Mouse (Mus musculus): Measurements from ENCODE around the gene Syt12. TPM values are rescaled to one million over a fixed set of nuclear protein-coding genes. Genes with fewer than 3 reads are reported as not detected.

The Syt12 gene
- polyA plus RNA-seq, 1 experiment from 2014 or later = 1.6 TPM

DNA sequence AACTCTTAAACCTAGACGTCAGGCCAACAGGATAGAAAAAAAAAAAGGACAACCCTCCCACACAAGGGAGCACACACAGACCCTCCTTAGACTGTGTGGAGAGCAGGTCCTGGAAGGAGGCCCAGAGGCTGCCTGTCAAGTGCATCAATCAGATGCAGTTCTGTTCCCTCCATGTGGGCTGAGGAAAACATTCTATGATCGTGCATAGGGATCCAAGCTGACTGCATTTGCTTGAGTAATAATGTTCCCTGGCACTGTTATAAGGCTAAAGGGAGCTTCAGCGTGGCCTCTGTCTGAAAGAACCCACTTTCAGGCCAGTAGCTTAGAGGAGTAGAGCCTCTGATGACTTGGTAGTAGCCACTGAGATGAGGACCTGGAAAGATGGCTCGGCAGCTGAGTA, 24.7 kb downstream of the Syt12 start:
- Histone ChIP-seq H3K4me3 (ENCODE audit: low read length) (no peak overlapping the region), H3K9me3 (ENCODE audit: control insufficient read depth, low read length) (no peaks in the 10 kb centered on the region), H3K9ac (ENCODE audit: low read length) (no peak overlapping the region), H3K36me3 (ENCODE audit: control insufficient read depth, insufficient read depth, low read length) (no peaks in the 10 kb centered on the region), H3K27ac (ENCODE audit: low read length) (no peak overlapping the region), H3K4me1 (replicated peaks; ENCODE audit: control insufficient read depth, insufficient read depth, low read length) (no peaks in the 10 kb centered on the region), H3K4me2 (ENCODE audit: low read depth, low read length) (no peak overlapping the region), H3K27me3 (ENCODE audit: control insufficient read depth, insufficient read depth, low read depth, low read length) (no peaks in the 10 kb centered on the region)
- 39% methylated on average over 4 of the region's 4 CpGs for WGBS
- ATAC-seq (ENCODE audit: low read depth) = no peak

GRCm38 (mm10) chr19:4451965-4452364, 25.3 kb downstream of the Syt12 start:
- no peak overlapping the region for H3K9ac ChIP-seq (ENCODE audit: low read length)
- 30% methylated on average over 5 of the region's 5 CpGs for WGBS
- ATAC-seq (ENCODE audit: low read depth) = no peak
- H3K27me3 ChIP-seq (ENCODE audit: control insufficient read depth, insufficient read depth, low read depth, low read length) = no peaks in the 10 kb centered on the region
- H3K36me3 ChIP-seq (ENCODE audit: control insufficient read depth, insufficient read depth, low read length) = no peaks in the 10 kb centered on the region
- no peaks in the 10 kb centered on the region for H3K4me1 ChIP-seq (replicated peaks; ENCODE audit: control insufficient read depth, insufficient read depth, low read length)
- H3K4me3 ChIP-seq (ENCODE audit: low read length) = no peak overlapping the region
- H3K4me2 ChIP-seq (ENCODE audit: low read depth, low read length) = no peak overlapping the region
- no peaks in the 10 kb centered on the region for H3K9me3 ChIP-seq (ENCODE audit: control insufficient read depth, low read length)
- H3K27ac ChIP-seq (ENCODE audit: low read length) = no peak overlapping the region

GRCm38 (mm10) chr19:4451098-4451497, 26.1 kb downstream of the Syt12 start:
- Histone ChIP-seq H3K27me3 (ENCODE audit: control insufficient read depth, insufficient read depth, low read depth, low read length) (no peaks in the 10 kb centered on the region), H3K27ac (ENCODE audit: low read length) (no peak overlapping the region), H3K9ac (ENCODE audit: low read length) (no peak overlapping the region), H3K4me1 (replicated peaks; ENCODE audit: control insufficient read depth, insufficient read depth, low read length) (no peaks in the 10 kb centered on the region), H3K4me3 (ENCODE audit: low read length) (no peak overlapping the region), H3K4me2 (ENCODE audit: low read depth, low read length) (no peak overlapping the region), H3K36me3 (ENCODE audit: control insufficient read depth, insufficient read depth, low read length) (no peaks in the 10 kb centered on the region), H3K9me3 (ENCODE audit: control insufficient read depth, low read length) (no peaks in the 10 kb centered on the region)
- ATAC-seq (ENCODE audit: low read depth) = no peak
- 56% methylated on average over 8 of the region's 8 CpGs for WGBS

GRCm38 (mm10) chr19:4450666-4451065, 26.6 kb downstream of the Syt12 start:
- H3K9me3 ChIP-seq (ENCODE audit: control insufficient read depth, low read length) = no peaks in the 10 kb centered on the region
- H3K9ac ChIP-seq (ENCODE audit: low read length) = no peak overlapping the region
- H3K36me3 ChIP-seq (ENCODE audit: control insufficient read depth, insufficient read depth, low read length) = no peaks in the 10 kb centered on the region
- H3K27ac ChIP-seq (ENCODE audit: low read length) = no peak overlapping the region
- no peaks in the 10 kb centered on the region for H3K27me3 ChIP-seq (ENCODE audit: control insufficient read depth, insufficient read depth, low read depth, low read length)
- no peaks in the 10 kb centered on the region for H3K4me1 ChIP-seq (replicated peaks; ENCODE audit: control insufficient read depth, insufficient read depth, low read length)
- WGBS = 49% methylated on average over 5 of the region's 5 CpGs
- no peak overlapping the region for H3K4me3 ChIP-seq (ENCODE audit: low read length)
- H3K4me2 ChIP-seq (ENCODE audit: low read depth, low read length) = no peak overlapping the region
- no peak for ATAC-seq (ENCODE audit: low read depth)

- no peaks in the 10 kb centered on the region for H3K36me3 ChIP-seq (ENCODE audit: control insufficient read depth, insufficient read depth, low read length)
- H3K4me3 ChIP-seq (ENCODE audit: low read length) = no peak overlapping the region
- ATAC-seq (ENCODE audit: low read depth) = no peak
- H3K4me1 ChIP-seq (replicated peaks; ENCODE audit: control insufficient read depth, insufficient read depth, low read length) = no peaks in the 10 kb centered on the region
- H3K4me2 ChIP-seq (ENCODE audit: low read depth, low read length) = no peak overlapping the region
- no peak overlapping the region for H3K9ac ChIP-seq (ENCODE audit: low read length)
- WGBS = 92% methylated on average over 9 of the region's 9 CpGs
- H3K27ac ChIP-seq (ENCODE audit: low read length) = no peak overlapping the region
- H3K27me3 ChIP-seq (ENCODE audit: control insufficient read depth, insufficient read depth, low read depth, low read length) = no peaks in the 10 kb centered on the region
- no peaks in the 10 kb centered on the region for H3K9me3 ChIP-seq (ENCODE audit: control insufficient read depth, low read length)
These were observed 28.0 kb downstream of the Syt12 start for GRCm38 (mm10) chr19:4449230-4449629.

DNA sequence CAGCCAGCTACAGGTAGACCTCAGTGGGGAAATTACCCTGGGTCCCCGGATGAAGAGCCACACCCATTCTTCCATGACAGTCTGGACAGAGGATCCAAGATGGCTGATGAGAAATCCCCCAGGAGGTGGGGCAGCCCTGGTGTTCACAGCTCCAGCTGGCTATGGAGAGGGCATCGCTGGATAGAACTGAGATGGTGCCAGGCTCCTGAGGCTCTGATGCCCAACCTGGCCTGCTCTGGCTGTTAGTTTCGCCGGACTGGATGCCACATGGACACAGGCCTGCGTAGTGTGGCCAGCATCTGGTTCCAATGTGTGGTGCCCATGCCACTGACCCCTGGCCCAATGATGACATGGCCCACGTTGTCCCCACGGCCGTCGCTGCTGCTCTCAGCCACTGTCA, 29.8 kb downstream of the Syt12 start:
- Histone ChIP-seq H3K4me1 (replicated peaks; ENCODE audit: control insufficient read depth, insufficient read depth, low read length) (peaks cover under 1% of the 10 kb centered on the region; the same call in 1 of the 2 replicates), H3K36me3 (ENCODE audit: control insufficient read depth, insufficient read depth, low read length) (no peaks in the 10 kb centered on the region), H3K4me2 (ENCODE audit: low read depth, low read length) (no peak overlapping the region), H3K9me3 (ENCODE audit: control insufficient read depth, low read length) (no peaks in the 10 kb centered on the region), H3K27ac (ENCODE audit: low read length) (no peak overlapping the region), H3K27me3 (ENCODE audit: control insufficient read depth, insufficient read depth, low read depth, low read length) (no peaks in the 10 kb centered on the region), H3K4me3 (ENCODE audit: low read length) (no peak overlapping the region), H3K9ac (ENCODE audit: low read length) (no peak overlapping the region)
- ATAC-seq (ENCODE audit: low read depth) = no peak
- 87% methylated on average over 9 of the region's 9 CpGs for WGBS

GRCm38 (mm10) chr19:4446661-4447420, 30.4 kb downstream of the Syt12 start:
- H3K4me3 ChIP-seq (ENCODE audit: low read length) = no peak overlapping the region
- no peaks in the 10 kb centered on the region for H3K27me3 ChIP-seq (ENCODE audit: control insufficient read depth, insufficient read depth, low read depth, low read length)
- no peak overlapping the region for H3K9ac ChIP-seq (ENCODE audit: low read length)
- H3K27ac ChIP-seq (ENCODE audit: low read length) = no peak overlapping the region
- peaks cover 6% of the 10 kb centered on the region for H3K4me1 ChIP-seq (replicated peaks; ENCODE audit: control insufficient read depth, insufficient read depth, low read length)
- H3K9me3 ChIP-seq (ENCODE audit: control insufficient read depth, low read length) = no peaks in the 10 kb centered on the region
- H3K36me3 ChIP-seq (ENCODE audit: control insufficient read depth, insufficient read depth, low read length) = no peaks in the 10 kb centered on the region
- no peak overlapping the region for H3K4me2 ChIP-seq (ENCODE audit: low read depth, low read length)
- 81% methylated on average over 8 of the region's 8 CpGs for WGBS
- no peak for ATAC-seq (ENCODE audit: low read depth)

GRCm38 (mm10) chr19:4442408-4442807, 34.8 kb downstream of the Syt12 start:
- Histone ChIP-seq H3K4me3 (ENCODE audit: low read length) (no peak overlapping the region), H3K9me3 (ENCODE audit: control insufficient read depth, low read length) (no peaks in the 10 kb centered on the region), H3K27ac (ENCODE audit: low read length) (peak overlapping the region; percentile 65), H3K27me3 (ENCODE audit: control insufficient read depth, insufficient read depth, low read depth, low read length) (no peaks in the 10 kb centered on the region), H3K4me1 (replicated peaks; ENCODE audit: control insufficient read depth, insufficient read depth, low read length) (peaks cover 33% of the 10 kb centered on the region), H3K36me3 (ENCODE audit: control insufficient read depth, insufficient read depth, low read length) (no peaks in the 10 kb centered on the region), H3K9ac (ENCODE audit: low read length) (no peak overlapping the region), H3K4me2 (ENCODE audit: low read depth, low read length) (no peak overlapping the region)
- ATAC-seq (ENCODE audit: low read depth) = peak; percentile 21; the same call in 1 of the 2 replicates
- WGBS = 6% methylated on average over 3 of the region's 3 CpGs

DNA sequence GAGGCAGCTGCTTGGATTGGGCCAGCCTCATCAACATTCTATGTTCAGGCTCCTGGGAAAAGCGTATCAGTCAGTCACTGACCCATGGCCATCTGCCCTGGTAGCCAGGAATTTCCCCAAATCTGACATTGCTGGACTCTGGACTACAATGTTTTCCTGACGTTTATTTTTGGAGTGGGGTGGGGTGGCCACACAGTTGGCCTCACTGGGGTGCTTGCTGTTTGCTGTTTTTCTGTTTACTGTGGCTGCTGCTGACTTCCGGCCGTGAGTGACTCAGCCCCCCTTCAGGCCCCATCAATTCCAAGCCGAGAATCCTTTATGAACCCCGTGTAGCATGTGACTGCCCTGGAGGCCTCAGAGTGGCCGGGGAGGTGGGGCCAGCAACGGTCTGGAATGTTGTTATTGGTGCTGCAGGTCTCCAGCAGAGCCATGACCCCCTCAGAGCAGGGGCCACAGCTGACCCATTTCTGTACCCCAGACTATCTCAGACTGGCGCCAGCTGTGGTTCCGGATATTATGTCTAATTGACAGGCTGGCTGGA, 35.6 kb downstream of the Syt12 start:
- Histone ChIP-seq H3K9ac (ENCODE audit: low read length) (no peak overlapping the region), H3K9me3 (ENCODE audit: control insufficient read depth, low read length) (no peaks in the 10 kb centered on the region), H3K36me3 (ENCODE audit: control insufficient read depth, insufficient read depth, low read length) (no peaks in the 10 kb centered on the region), H3K27ac (ENCODE audit: low read length) (peak overlapping the region; percentile 65), H3K4me1 (replicated peaks; ENCODE audit: control insufficient read depth, insufficient read depth, low read length) (peaks cover 33% of the 10 kb centered on the region), H3K4me3 (ENCODE audit: low read length) (no peak overlapping the region), H3K27me3 (ENCODE audit: control insufficient read depth, insufficient read depth, low read depth, low read length) (no peaks in the 10 kb centered on the region), H3K4me2 (ENCODE audit: low read depth, low read length) (peak overlapping the region; percentile 20; the same call in 1 of the 2 replicates)
- ATAC-seq (ENCODE audit: low read depth) = peak; percentile 48
- 29% methylated on average over 10 of the region's 10 CpGs for WGBS

Data from lung, embryonic 16.5 days (tissue).